Mouse (Mus musculus) CD8-positive naive resting alpha-beta T cell, adult 57 days (primary cell): Measurements from ENCODE around the gene Kiz. TPM values are rescaled to one million over a fixed set of nuclear protein-coding genes. Genes with fewer than 3 reads are reported as not detected.

Experiments
- total RNA-seq: library from RNA; stranded (reverse); gene quantifications from one replicate; pipeline ENCODE4 v1.2.4, GENCODE M21; 2023

The Kiz gene
- 27.1 TPM for total RNA-seq

DNA sequence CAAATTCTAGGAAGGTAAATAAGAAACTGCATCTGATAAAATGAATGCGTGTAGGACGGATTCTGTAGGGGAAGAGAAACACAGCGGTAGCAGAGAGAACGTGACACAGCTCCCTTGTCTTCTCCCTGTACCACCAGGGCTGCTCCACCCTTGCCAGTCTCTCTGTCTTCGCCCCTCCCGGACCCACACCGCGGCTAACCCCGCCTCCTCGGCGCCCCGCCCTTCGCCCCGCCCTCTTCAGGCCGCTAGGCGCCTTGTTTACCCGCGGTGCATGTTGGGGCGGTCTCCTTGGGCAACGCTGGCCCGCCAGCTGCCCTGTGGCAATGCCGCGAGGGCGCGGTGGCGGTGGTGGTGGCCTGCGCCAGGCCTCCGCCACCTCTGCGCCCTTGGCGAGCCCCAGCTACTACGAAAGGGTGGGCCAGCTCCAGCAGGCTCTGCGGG lies at the start of gene Kiz:
Gene Kiz, plus strand, starts transcription at position 266 of the 441 bp plus-strand sequence.

DNA sequence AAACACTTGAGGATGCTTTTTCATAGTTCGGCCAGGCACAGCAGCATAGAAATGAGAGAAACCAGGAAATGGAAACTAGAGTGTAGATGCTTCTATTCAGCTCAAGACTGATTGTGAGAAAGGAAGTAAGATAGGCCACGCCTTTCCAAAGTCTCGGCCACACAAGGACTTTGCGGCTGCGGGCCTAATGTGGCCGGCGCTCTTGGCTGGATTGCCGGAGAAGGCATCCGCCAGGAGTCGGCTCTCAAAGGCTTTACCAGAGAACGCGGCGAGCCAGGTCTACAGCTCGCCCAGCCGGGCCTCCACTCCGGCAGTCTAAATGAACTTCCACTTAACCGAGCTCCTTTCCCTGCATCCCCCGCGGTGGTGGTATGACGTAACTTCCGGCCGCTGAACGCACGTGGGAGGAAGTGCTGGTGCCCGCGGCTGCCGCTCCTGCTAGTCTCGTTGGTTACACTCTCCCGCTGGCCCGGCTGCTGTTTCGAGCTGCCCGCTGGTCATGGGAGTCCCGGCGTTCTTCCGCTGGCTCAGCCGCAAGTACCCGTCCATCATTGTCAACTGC lies 157.0 kb downstream of the Kiz start, which contains the start of gene Xrn2:
Gene Xrn2, plus strand, starts transcription at position 374 of the 562 bp plus-strand sequence.

Other genes starting within 250 kb of the Kiz start
- gene Xrn2, start 157.1 kb downstream of the Kiz start, total RNA-seq, result 252 TPM
- not detected for gene Nkx2-4, start 229.6 kb downstream of the Kiz start, total RNA-seq